Mouse (Mus musculus) MEL (cell line): ENCODE data around the gene Thoc5. TPM values are rescaled to one million over a fixed set of nuclear protein-coding genes. Genes with fewer than 3 reads are reported as not detected.
A peak's percentile ranks its signal among the peaks of the same experiment; 100 is the strongest.

Experiments used
- DNase-seq: peaks from one replicate; pipeline ENCODE4 v3.0.0; 2011; ENCODE audit warnings: low read depth, low spot score
- H3K27ac ChIP-seq: 2 replicates; pipeline ENCODE4 v1.5.1; 2012; ENCODE audit warnings: low read depth, mild to moderate bottlenecking, control low read depth, low read length, moderate library complexity; ENCODE audit not compliant: control insufficient read depth
- H3K27me3 ChIP-seq, 2 experiments: fragments of 150-350 bp in 1 of 2; sonication (generic) in 1 of 2; 2 replicates each; pipeline ENCODE4 v1.6.1; 2012; ENCODE audit warnings: low read length in 2 of 2, mild to moderate bottlenecking in 2 of 2, improper control_type of control experiment in 1 of 2, moderate library complexity in 1 of 2; ENCODE audit not compliant: insufficient read depth in 2 of 2, control insufficient read depth in 1 of 2
- H3K36me3 ChIP-seq, 2 experiments: 2 replicates each; pipeline ENCODE4 v1.6.1; 2012 to 2014; ENCODE audit warnings: low read length in 2 of 2, improper control_type of control experiment in 1 of 2, inconsistent platforms in 1 of 2, mild to moderate bottlenecking in 1 of 2; ENCODE audit not compliant: insufficient read depth in 2 of 2, control insufficient read depth in 1 of 2
- H3K4me1 ChIP-seq, 2 experiments: fragments of 150-350 bp in 1 of 2; sonication (generic) in 1 of 2; 2 replicates each; pipeline ENCODE4 v1.6.1; 2012; ENCODE audit warnings: low read length in 2 of 2, improper control_type of control experiment in 1 of 2, mild to moderate bottlenecking in 1 of 2; ENCODE audit not compliant: insufficient read depth in 2 of 2, control insufficient read depth in 1 of 2
- H3K4me3 ChIP-seq, 2 experiments: fragments of 150-350 bp in 1 of 2; sonication (generic) in 1 of 2; 2 replicates each; pipeline ENCODE4 v1.5.1; 2012; ENCODE audit warnings: low read depth in 2 of 2, low read length in 2 of 2, mild to moderate bottlenecking in 2 of 2, moderate library complexity in 2 of 2, control low read depth in 1 of 2, improper control_type of control experiment in 1 of 2; ENCODE audit not compliant: control insufficient read depth in 1 of 2, insufficient read depth in 1 of 2
- H3K79me2 ChIP-seq: 2 replicates; pipeline ENCODE4 v1.6.1; 2012; ENCODE audit warnings: mild to moderate bottlenecking, low read length, moderate library complexity; ENCODE audit not compliant: control insufficient read depth, poor library complexity, insufficient read depth
- H3K9ac ChIP-seq: 2 replicates; pipeline ENCODE4 v1.6.1; 2012; ENCODE audit warnings: low read depth, mild to moderate bottlenecking, control low read depth, low read length, moderate library complexity; ENCODE audit not compliant: control insufficient read depth, poor library complexity, severe bottlenecking
- H3K9me3 ChIP-seq: fragments of 150-350 bp; sonication (generic); replicated peaks from 2 replicates; pipeline ENCODE4 v1.6.1; 2012; ENCODE audit warnings: mild to moderate bottlenecking, low read length, improper control_type of control experiment, moderate library complexity; ENCODE audit not compliant: insufficient read depth
- BHLHE40 ChIP-seq: IDR thresholded peaks from 2 replicates; pipeline ENCODE4 v1.6.1; 2012; ENCODE audit warnings: low read depth, mild to moderate bottlenecking, inconsistent platforms, low read length, improper control_type of control experiment, borderline replicate concordance
- CHD1 ChIP-seq: IDR thresholded peaks from 2 replicates; pipeline ENCODE4 v1.6.1; 2012; ENCODE audit warnings: low read depth, mild to moderate bottlenecking, inconsistent platforms, low read length, improper control_type of control experiment
- CHD2 ChIP-seq: IDR thresholded peaks from 2 replicates; pipeline ENCODE4 v1.6.1; 2011; ENCODE audit warnings: low read length, improper control_type of control experiment
- CTCF ChIP-seq, 3 experiments: IDR thresholded peaks in 2 of 3; conservative IDR thresholded peaks in 1 of 3; 2 replicates each; pipeline ENCODE4 v1.5.1; 2011 to 2012; ENCODE audit warnings: low read length in 3 of 3, low read depth in 2 of 3, mild to moderate bottlenecking in 2 of 3, improper control_type of control experiment in 1 of 3, inconsistent platforms in 1 of 3, mixed read lengths in 1 of 3, moderate library complexity in 1 of 3; ENCODE audit not compliant: control insufficient read depth in 1 of 3, insufficient read depth in 1 of 3, poor library complexity in 1 of 3, severe bottlenecking in 1 of 3
- E2F4 ChIP-seq: IDR thresholded peaks from 2 replicates; pipeline ENCODE4 v1.6.1; 2011; ENCODE audit warnings: low read depth, low read length, improper control_type of control experiment, borderline replicate concordance
- ELF1 ChIP-seq: IDR thresholded peaks from 2 replicates; pipeline ENCODE4 v1.6.1; 2014; ENCODE audit warnings: low read depth, mild to moderate bottlenecking, inconsistent platforms, low read length, improper control_type of control experiment, moderate library complexity
- EP300 ChIP-seq, 2 experiments: IDR thresholded peaks; 2 replicates each; pipeline ENCODE4 v1.6.1; 2011; ENCODE audit warnings: improper control_type of control experiment in 2 of 2, low read length in 2 of 2, low read depth in 1 of 2, mild to moderate bottlenecking in 1 of 2
- ETS1 ChIP-seq: IDR thresholded peaks from 2 replicates; pipeline ENCODE4 v1.6.1; 2012; ENCODE audit warnings: low read depth, mild to moderate bottlenecking, inconsistent platforms, low read length, improper control_type of control experiment, moderate library complexity
- GATA1 ChIP-seq: IDR thresholded peaks from 2 replicates; pipeline ENCODE4 v1.6.1; 2011; ENCODE audit warnings: low read depth, low read length, improper control_type of control experiment
- HCFC1 ChIP-seq: IDR thresholded peaks from 2 replicates; pipeline ENCODE4 v1.6.1; 2012; ENCODE audit warnings: low read depth, mild to moderate bottlenecking, inconsistent platforms, low read length, improper control_type of control experiment, moderate library complexity
- KAT2A ChIP-seq: conservative IDR thresholded peaks from 2 replicates; pipeline ENCODE4 v1.6.1; 2012; ENCODE audit warnings: low read depth, low read length, improper control_type of control experiment, inconsistent platforms
- MAFK ChIP-seq: IDR thresholded peaks from 2 replicates; pipeline ENCODE4 v1.6.1; 2011; ENCODE audit warnings: low read depth, mild to moderate bottlenecking, low read length, improper control_type of control experiment, borderline replicate concordance
- MAX ChIP-seq: IDR thresholded peaks from 2 replicates; pipeline ENCODE4 v1.6.1; 2011; ENCODE audit warnings: low read length, improper control_type of control experiment
- MAZ ChIP-seq: IDR thresholded peaks from 2 replicates; pipeline ENCODE4 v1.6.1; 2012; ENCODE audit warnings: low read depth, mild to moderate bottlenecking, inconsistent platforms, low read length, improper control_type of control experiment
- MEF2A ChIP-seq: IDR thresholded peaks from 2 replicates; pipeline ENCODE4 v1.6.1; 2014; ENCODE audit warnings: low read depth, mild to moderate bottlenecking, inconsistent platforms, low read length, improper control_type of control experiment; ENCODE audit not compliant: poor library complexity, insufficient replicate concordance, severe bottlenecking; ENCODE audit errors: extremely low read depth
- MXI1 ChIP-seq: IDR thresholded peaks from 2 replicates; pipeline ENCODE4 v1.6.1; 2011; ENCODE audit warnings: mild to moderate bottlenecking, low read depth, low read length, improper control_type of control experiment
- MYC ChIP-seq: IDR thresholded peaks from 2 replicates; pipeline ENCODE4 v1.6.1; 2011; ENCODE audit warnings: low read depth, mild to moderate bottlenecking, low read length, improper control_type of control experiment, moderate library complexity
- NRF1 ChIP-seq: IDR thresholded peaks from 2 replicates; pipeline ENCODE4 v1.6.1; 2014; ENCODE audit warnings: low read depth, mild to moderate bottlenecking, inconsistent platforms, low read length, improper control_type of control experiment, moderate library complexity; ENCODE audit not compliant: poor library complexity, insufficient read depth, severe bottlenecking
- POLR2A ChIP-seq, 2 experiments: IDR thresholded peaks; 2 replicates each; pipeline ENCODE4 v1.6.1; 2011 to 2012; ENCODE audit warnings: low read length in 2 of 2, mild to moderate bottlenecking in 2 of 2, control low read depth in 1 of 2, improper control_type of control experiment in 1 of 2, low read depth in 1 of 2, moderate library complexity in 1 of 2; ENCODE audit not compliant: control insufficient read depth in 1 of 2, insufficient read depth in 1 of 2, poor library complexity in 1 of 2
- POLR2AphosphoS2 ChIP-seq: IDR thresholded peaks from 2 replicates; pipeline ENCODE4 v1.6.1; 2011; ENCODE audit warnings: low read length, improper control_type of control experiment
- POLR2AphosphoS5 ChIP-seq: IDR thresholded peaks from 2 replicates; pipeline ENCODE4 v1.6.1; 2012; ENCODE audit warnings: low read depth, borderline replicate concordance, mild to moderate bottlenecking, inconsistent platforms, low read length, moderate library complexity, mixed read lengths
- SIN3A ChIP-seq: IDR thresholded peaks from 2 replicates; pipeline ENCODE4 v1.6.1; 2012; ENCODE audit warnings: low read length, improper control_type of control experiment, inconsistent platforms
- TAL1 ChIP-seq: IDR thresholded peaks from 2 replicates; pipeline ENCODE4 v1.6.1; 2012; ENCODE audit warnings: mild to moderate bottlenecking, inconsistent platforms, low read length, moderate library complexity, mixed read lengths
- TBP ChIP-seq: IDR thresholded peaks from 2 replicates; pipeline ENCODE4 v1.8.0; 2011; ENCODE audit warnings: low read depth, low read length, improper control_type of control experiment
- TCF12 ChIP-seq: IDR thresholded peaks from 2 replicates; pipeline ENCODE4 v1.6.1; 2014; ENCODE audit warnings: low read depth, mild to moderate bottlenecking, inconsistent platforms, low read length, improper control_type of control experiment, moderate library complexity
- UBTF ChIP-seq: IDR thresholded peaks from 2 replicates; pipeline ENCODE4 v1.6.1; 2012; ENCODE audit warnings: low read depth, mild to moderate bottlenecking, inconsistent platforms, low read length, improper control_type of control experiment, moderate library complexity, borderline replicate concordance; ENCODE audit not compliant: insufficient read depth
- USF1 ChIP-seq: IDR thresholded peaks from 2 replicates; pipeline ENCODE4 v1.6.1; 2014; ENCODE audit warnings: low read depth, mild to moderate bottlenecking, inconsistent platforms, low read length, improper control_type of control experiment, moderate library complexity
- ZC3H11A ChIP-seq: IDR thresholded peaks from 2 replicates; pipeline ENCODE4 v1.6.1; 2012; ENCODE audit warnings: low read depth, mild to moderate bottlenecking, inconsistent platforms, low read length, improper control_type of control experiment
- ZKSCAN1 ChIP-seq: IDR thresholded peaks from 2 replicates; pipeline ENCODE4 v1.6.1; 2012; ENCODE audit warnings: low read depth, mild to moderate bottlenecking, inconsistent platforms, low read length, improper control_type of control experiment, moderate library complexity
- ZMIZ1 ChIP-seq: IDR thresholded peaks from 2 replicates; pipeline ENCODE4 v1.6.1; 2012; ENCODE audit warnings: low read depth, mild to moderate bottlenecking, inconsistent platforms, low read length, improper control_type of control experiment, moderate library complexity
- polyA plus RNA-seq, 2 experiments: library from polyadenylated mRNA; stranded (reverse) in 1 of 2; unstranded in 1 of 2; fragments of >175 nt in 1 of 2; fragments of >200 nt in 1 of 2; gene quantifications; 2 replicates each; pipeline versions ENCODE4 v1.2.1 to v1.2.4; 2012; ENCODE audit warnings: low replicate concordance in 2 of 2, low read depth in 1 of 2; ENCODE audit not compliant: insufficient read length in 2 of 2, insufficient read depth in 1 of 2, missing spikeins in 1 of 2
- total RNA-seq: library from RNA; depleted of rRNA; stranded (reverse); fragments of 300-350 nt; gene quantifications from 2 replicates; pipeline ENCODE4 v1.2.3, GENCODE M21; 2012

Gene Thoc5
- total and polyA plus RNA-seq, 3 experiments: 69.1 to 80.4 (median 72.0) TPM

DNA sequence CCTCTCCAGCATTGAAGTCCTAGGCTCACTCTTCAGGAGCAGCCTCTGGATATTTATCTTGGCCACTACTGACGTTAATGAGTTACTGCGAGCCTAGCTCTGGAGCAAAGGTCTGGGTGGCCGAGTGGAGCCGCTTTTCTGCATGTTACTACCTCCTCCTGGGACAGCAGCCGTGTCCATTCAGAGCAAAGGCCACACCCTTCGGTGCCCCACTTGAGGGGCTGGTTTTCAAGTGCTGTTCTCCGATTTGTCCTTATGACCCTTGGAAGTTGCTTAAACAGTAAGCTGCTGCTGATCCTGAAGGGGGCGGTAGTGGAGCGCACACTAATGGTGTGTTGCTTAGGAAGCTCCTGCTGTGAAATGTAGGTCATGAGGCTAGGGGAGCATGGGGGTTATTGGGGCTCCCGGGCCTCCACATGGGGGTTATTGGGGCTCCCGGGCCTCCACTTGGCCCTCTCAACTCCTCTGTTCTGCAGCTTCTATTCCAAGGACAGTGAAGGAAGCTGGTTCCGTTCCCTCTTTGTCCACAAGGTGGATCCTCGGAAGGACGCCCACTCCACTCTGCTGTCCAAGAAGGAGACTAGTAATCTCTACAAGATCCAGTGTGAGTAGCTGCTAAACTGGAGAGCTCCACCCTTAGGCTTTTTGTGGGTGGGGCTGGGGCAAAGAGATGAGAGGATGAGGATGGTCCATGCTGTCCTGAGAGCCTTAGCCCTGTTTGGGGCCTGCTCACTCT lies 12.1 kb upstream of the Thoc5 start:
- peak; percentile 75 for DNase-seq
- no peaks in the 10 kb centered on the region for H3K27me3 ChIP-seq
- no peaks in the 10 kb centered on the region for H3K79me2 ChIP-seq
- no peaks in the 10 kb centered on the region for H3K36me3 ChIP-seq
- H3K27ac ChIP-seq: no peak overlapping the region
- no peaks in the 10 kb centered on the region for H3K4me1 ChIP-seq
- H3K9ac ChIP-seq: no peak overlapping the region
- H3K9me3 ChIP-seq: no peaks in the 10 kb centered on the region
- TF ChIP-seq HCFC1 (no peak), USF1 (no peak), UBTF (no peak), ELF1 (no peak), CTCF (IDR thresholded peaks at IDR 0.05 in 2 of 3, conservative IDR thresholded peaks at IDR 0.05 in 1 of 3; ENCODE audit: control insufficient read depth in 1 of 3, insufficient read depth in 1 of 3, low read depth in 2 of 3, low read length in 3 of 3, poor library complexity in 1 of 3, severe bottlenecking in 1 of 3) (peak; percentile 38 to 60 (median 58)), TAL1 (no peak)
- TF ChIP-seq, all 39 proteins: peak for 1
- H3K4me3 ChIP-seq: no peak overlapping the region

DNA sequence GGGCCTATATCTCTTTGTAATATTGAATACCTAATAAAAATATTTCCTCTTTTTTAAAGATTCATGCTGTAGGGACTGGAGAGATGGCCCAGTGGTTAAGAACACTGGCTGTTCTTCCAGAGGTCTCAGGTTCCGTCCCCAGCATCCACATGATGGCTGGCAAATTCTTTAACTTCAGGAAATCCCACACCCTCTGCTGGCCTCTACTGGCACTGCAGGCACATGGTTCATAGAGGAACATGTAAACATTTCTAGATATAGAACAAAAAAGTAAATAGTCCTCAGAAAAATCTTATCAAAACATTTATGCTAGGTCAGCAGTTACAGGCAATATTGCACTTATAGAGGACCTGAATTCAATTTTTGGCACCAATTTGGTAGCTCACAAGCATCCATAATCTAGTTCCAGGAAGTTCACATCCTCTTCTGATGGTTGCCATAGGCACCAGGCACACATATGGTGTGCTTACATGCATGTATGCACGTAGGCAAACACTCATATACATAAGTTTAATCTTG lies 9.7 kb upstream of the Thoc5 start:
- Histone ChIP-seq H3K79me2 (no peaks in the 10 kb centered on the region), H3K4me1 (no peaks in the 10 kb centered on the region), H3K27me3 (no peaks in the 10 kb centered on the region), H3K9ac (no peak overlapping the region), H3K4me3 (no peak overlapping the region), H3K9me3 (no peaks in the 10 kb centered on the region), H3K36me3 (no peaks in the 10 kb centered on the region), H3K27ac (no peak overlapping the region)
- peak; percentile 85 for DNase-seq
- no peak for TF ChIP-seq BHLHE40
- TF ChIP-seq POLR2A (IDR thresholded peaks at IDR 0.05; ENCODE audit: control insufficient read depth in 1 of 2, insufficient read depth in 1 of 2, low read depth in 1 of 2, low read length in 2 of 2, poor library complexity in 1 of 2): no peak
- no peak for TF ChIP-seq ZKSCAN1
- no peak for TF ChIP-seq GATA1
- TF ChIP-seq E2F4: no peak
- peak; percentile 76; the same call in 1 of the 2 replicates for TF ChIP-seq MAFK
- TF ChIP-seq CHD2: no peak
- no peak for TF ChIP-seq USF1
- TF ChIP-seq MAX: peak; percentile 81
- TF ChIP-seq HCFC1: no peak
- TF ChIP-seq KAT2A: no peak
- TF ChIP-seq POLR2AphosphoS2: no peak
- TF ChIP-seq ZC3H11A: peak; percentile 32; the same call in 1 of the 2 replicates
- no peak for TF ChIP-seq ZMIZ1
- no peak for TF ChIP-seq MEF2A
- TF ChIP-seq MXI1: no peak
- no peak for TF ChIP-seq TBP
- TF ChIP-seq MAZ: no peak
- TF ChIP-seq POLR2AphosphoS5: no peak
- no peak for TF ChIP-seq ELF1
- no peak for TF ChIP-seq CHD1
- no peak; the same call in 1 of the 2 replicates for TF ChIP-seq SIN3A
- no peak for TF ChIP-seq EP300 (IDR thresholded peaks at IDR 0.05; ENCODE audit: low read depth in 1 of 2, low read length in 2 of 2)
- TF ChIP-seq ETS1: no peak
- TF ChIP-seq TCF12: no peak
- TF ChIP-seq MYC: peak; percentile 83
- TF ChIP-seq NRF1: no peak
